In the genomic region with DNA sequence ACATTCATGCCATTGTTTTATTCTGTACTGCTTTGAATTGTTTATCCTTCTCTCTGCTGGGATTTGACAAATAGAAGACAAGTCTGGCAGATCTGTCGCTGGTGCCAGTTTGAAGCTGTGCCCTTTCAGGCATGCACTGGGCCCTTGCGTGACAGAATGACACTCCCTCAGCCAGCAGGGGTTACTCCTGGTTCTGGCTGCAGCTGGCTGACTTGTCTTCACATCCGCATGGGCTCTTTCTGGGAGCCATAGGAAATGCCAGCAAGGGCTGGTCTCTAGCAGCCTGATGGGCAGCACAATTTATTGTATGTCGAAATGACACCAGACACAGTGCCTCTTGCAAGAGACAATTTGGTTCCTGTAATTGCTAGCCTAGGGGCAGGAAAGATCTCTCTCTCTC, we compare ENCODE assay signal across 18 mouse cellular contexts.
A peak's percentile ranks its signal among the peaks of the same experiment; 100 is the strongest.
DNase-seq lines count a peak whose midpoint lies in the region; ATAC-seq lines count a peak whose summit lies in the region.
"Had no signal": no experiment of that assay in that cellular context is flagged by ENCODE, and none has a peak within 500 bp of the region (broad histone marks: within the 10 kb centered on the region; RNA-seq: fewer than 3 reads in every experiment).

No protein-coding gene starts in this region.

- no peak overlapping the region for H3K4me3 ChIP-seq in kidney, embryonic 15.5 days (replicated peaks)
- no peak overlapping the region for H3K4me3 ChIP-seq in midbrain, embryonic 12.5 days
- no peak overlapping the region for H3K4me3 ChIP-seq in midbrain, embryonic 11.5 days (ENCODE audit: low read depth, low read length)
- no peak overlapping the region for H3K4me3 ChIP-seq in hindbrain, embryonic 15.5 days
- H3K4me3 ChIP-seq in midbrain, embryonic 16.5 days (ENCODE audit: low read depth, low read length) = no peak overlapping the region
- H3K4me3 ChIP-seq: erythroblast, embryonic 14.5 days; heart, adult 2 months; layer of hippocampus, adult 2 months; limb, embryonic 12.5 days; liver, embryonic 13.5 days had no signal

- no peak overlapping the region for H3K4me2 ChIP-seq in kidney, embryonic 15.5 days
- no peak overlapping the region for H3K4me2 ChIP-seq in midbrain, embryonic 12.5 days (replicated peaks)
- no peak overlapping the region for H3K4me2 ChIP-seq in midbrain, embryonic 11.5 days
- no peak overlapping the region for H3K4me2 ChIP-seq in hindbrain, embryonic 15.5 days
- H3K4me2 ChIP-seq in midbrain, embryonic 16.5 days (ENCODE audit: low read length) = no peak overlapping the region
- H3K4me2 ChIP-seq: limb, embryonic 12.5 days; liver, embryonic 13.5 days had no signal

- H3K27me3 ChIP-seq in kidney, embryonic 15.5 days = no peaks in the 10 kb centered on the region
- H3K27me3 ChIP-seq in midbrain, embryonic 12.5 days = no peaks in the 10 kb centered on the region
- H3K27me3 ChIP-seq in midbrain, embryonic 11.5 days (ENCODE audit: control insufficient read depth, insufficient read depth, low read length) = no peaks in the 10 kb centered on the region
- H3K27me3 ChIP-seq in hindbrain, embryonic 15.5 days = no peaks in the 10 kb centered on the region
- no peaks in the 10 kb centered on the region for H3K27me3 ChIP-seq in midbrain, embryonic 16.5 days (ENCODE audit: control insufficient read depth, insufficient read depth, low read depth, low read length)
- H3K27me3 ChIP-seq: limb, embryonic 12.5 days; liver, embryonic 13.5 days had no signal

- no peaks in the 10 kb centered on the region; the same call in 1 of the 2 replicates for H3K9me3 ChIP-seq in kidney, embryonic 15.5 days (replicated peaks)
- H3K9me3 ChIP-seq in midbrain, embryonic 12.5 days = no peaks in the 10 kb centered on the region
- no peaks in the 10 kb centered on the region for H3K9me3 ChIP-seq in midbrain, embryonic 11.5 days (ENCODE audit: control insufficient read depth, low read length)
- H3K9me3 ChIP-seq in hindbrain, embryonic 15.5 days = no peaks in the 10 kb centered on the region
- H3K9me3 ChIP-seq in midbrain, embryonic 16.5 days (replicated peaks; ENCODE audit: control insufficient read depth, low read length, poor library complexity, severe bottlenecking) = no peaks in the 10 kb centered on the region
- H3K9me3 ChIP-seq: G1E; limb, embryonic 12.5 days; liver, embryonic 13.5 days had no signal

- DNase-seq in kidney, postnatal 36 days = no peak
- no peak for DNase-seq in midbrain, embryonic 11.5 days (ENCODE audit: low spot score, missing footprints)
- DNase-seq in right cerebral cortex, postnatal 36 days (ENCODE audit: low spot score in 2 of 2) = no peak
- DNase-seq: heart, adult 2 months; kidney, adult 8-10 months; liver, embryonic 13.5 days; lung, postnatal 14 days; right cerebral cortex, postnatal 14 days; thymus, postnatal 14 days had no signal

- H3K4me1 ChIP-seq in kidney, embryonic 15.5 days = peaks cover 4% of the 10 kb centered on the region; the same call in 1 of the 2 replicates
- 0 out of 2 replicates have a peak, but pooled peaks cover 2% of the 10 kb centered on the region for H3K4me1 ChIP-seq in midbrain, embryonic 12.5 days
- H3K4me1 ChIP-seq in midbrain, embryonic 11.5 days (ENCODE audit: control insufficient read depth, insufficient read depth, low read length) = no peaks in the 10 kb centered on the region
- peaks cover 13% of the 10 kb centered on the region; the same call in 1 of the 2 replicates for H3K4me1 ChIP-seq in hindbrain, embryonic 15.5 days (replicated peaks)
- H3K4me1 ChIP-seq in midbrain, embryonic 16.5 days (ENCODE audit: control insufficient read depth, insufficient read depth, low read length) = 0 out of 2 replicates have a peak, but pooled peaks cover 5% of the 10 kb centered on the region
- H3K4me1 ChIP-seq: limb, embryonic 12.5 days; liver, embryonic 13.5 days had no signal

- 28% methylated on average over 4 of the region's 4 CpGs for WGBS in kidney, embryonic 15.5 days
- 51% methylated on average over 4 of the region's 4 CpGs for WGBS in midbrain, embryonic 12.5 days
- 51% methylated on average over 4 of the region's 4 CpGs for WGBS in midbrain, embryonic 11.5 days
- WGBS in hindbrain, embryonic 15.5 days = 18% methylated on average over 4 of the region's 4 CpGs
- 35% methylated on average over 4 of the region's 4 CpGs for WGBS in midbrain, embryonic 16.5 days

- H3K27ac ChIP-seq in kidney, embryonic 15.5 days = no peak overlapping the region
- H3K27ac ChIP-seq in midbrain, embryonic 12.5 days (replicated peaks) = 0 out of 2 replicates have a peak overlapping the region, but pooled peaks have one; percentile 25
- H3K27ac ChIP-seq in midbrain, embryonic 11.5 days (ENCODE audit: low read depth, low read length) = no peak overlapping the region
- H3K27ac ChIP-seq in hindbrain, embryonic 15.5 days (replicated peaks) = no peak overlapping the region
- peak overlapping the region; percentile 10; the same call in 1 of the 2 replicates for H3K27ac ChIP-seq in midbrain, embryonic 16.5 days (ENCODE audit: low read length)
- H3K27ac ChIP-seq: heart, adult 2 months; layer of hippocampus, adult 2 months; limb, embryonic 12.5 days; liver, embryonic 13.5 days; stomach, postnatal 0 days had no signal

- H3K36me3 ChIP-seq in kidney, embryonic 15.5 days = no peaks in the 10 kb centered on the region
- no peaks in the 10 kb centered on the region for H3K36me3 ChIP-seq in midbrain, embryonic 12.5 days
- no peaks in the 10 kb centered on the region for H3K36me3 ChIP-seq in midbrain, embryonic 11.5 days (ENCODE audit: control insufficient read depth, insufficient read depth, low read length)
- no peaks in the 10 kb centered on the region for H3K36me3 ChIP-seq in hindbrain, embryonic 15.5 days
- H3K36me3 ChIP-seq in midbrain, embryonic 16.5 days (ENCODE audit: control insufficient read depth, insufficient read depth, low read length) = no peaks in the 10 kb centered on the region
- H3K36me3 ChIP-seq: G1E; limb, embryonic 12.5 days; liver, embryonic 13.5 days had no signal

- H3K9ac ChIP-seq in kidney, embryonic 15.5 days = no peak overlapping the region
- H3K9ac ChIP-seq in midbrain, embryonic 12.5 days (replicated peaks) = no peak overlapping the region
- H3K9ac ChIP-seq in midbrain, embryonic 11.5 days (ENCODE audit: low read length) = no peak overlapping the region
- no peak overlapping the region for H3K9ac ChIP-seq in hindbrain, embryonic 15.5 days
- no peak overlapping the region for H3K9ac ChIP-seq in midbrain, embryonic 16.5 days (ENCODE audit: low read depth, low read length)
- H3K9ac ChIP-seq: limb, embryonic 12.5 days; liver, embryonic 13.5 days had no signal

- ATAC-seq in kidney, embryonic 15.5 days (replicated peaks; ENCODE audit: low FRiP score) = 0 out of 2 replicates have a peak, but pooled peaks have one; percentile 36
- ATAC-seq in midbrain, embryonic 12.5 days (ENCODE audit: low FRiP score, low read depth) = no peak
- ATAC-seq in midbrain, embryonic 11.5 days (ENCODE audit: low FRiP score) = no peak
- 0 out of 2 replicates have a peak, but pooled peaks have one; percentile 34 for ATAC-seq in hindbrain, embryonic 15.5 days (ENCODE audit: low FRiP score, low read depth)
- ATAC-seq in midbrain, embryonic 16.5 days = peak; percentile 63; the same call in 1 of the 2 replicates

Comparison
In these comparisons a context has a peak if more than half of its experiments do, and no peak if none do; other contexts are left out.
1. ATAC-seq: peak in kidney, embryonic 15.5 days (single experiment), hindbrain, embryonic 15.5 days (single experiment) and midbrain, embryonic 16.5 days (single experiment); none in midbrain, embryonic 12.5 days (single experiment) and midbrain, embryonic 11.5 days (single experiment).
2. H3K27ac ChIP-seq: peak in midbrain, embryonic 12.5 days (single experiment) and midbrain, embryonic 16.5 days (single experiment); none in kidney, embryonic 15.5 days (single experiment), midbrain, embryonic 11.5 days (single experiment) and hindbrain, embryonic 15.5 days (single experiment).